ENCODE assay signal across 8 mouse cellular contexts in genomic region chr13:52254185-52254584, GRCm38 (mm10).
DNase-seq lines count a peak whose midpoint lies in the region; ATAC-seq and TF ChIP-seq lines count a peak whose summit lies in the region.

No protein-coding gene starts in this region.

- TF ChIP-seq CTCF in heart, postnatal 0 days (IDR thresholded peaks at IDR 0.05; ENCODE audit: low read depth): peak; percentile 66

- H3K4me2 ChIP-seq in heart, postnatal 0 days (ENCODE audit: low read depth, low read length): no peak overlapping the region
- no peak overlapping the region for H3K4me2 ChIP-seq in forebrain, embryonic 15.5 days (replicated peaks)

- intact Hi-C loops in left cerebral cortex, postnatal 10 days (cut with DNase I): loop anchor here (2.0 kb wide), 2 partner anchors 277 to 375 kb away; partner anchors contain the start of gene Diras2

- no peak for ATAC-seq in heart, postnatal 0 days (ENCODE audit: insufficient read depth, low read depth)
- ATAC-seq in forebrain, embryonic 15.5 days (replicated peaks): peak; percentile 43; the same call in 1 of the 2 replicates

- no peaks in the 10 kb centered on the region for H3K27me3 ChIP-seq in heart, postnatal 0 days (ENCODE audit: control insufficient read depth, insufficient read depth, low read length)
- H3K27me3 ChIP-seq in forebrain, embryonic 15.5 days: no peaks in the 10 kb centered on the region

- H3K9me3 ChIP-seq in heart, postnatal 0 days (replicated peaks; ENCODE audit: control insufficient read depth, low read length): no peaks in the 10 kb centered on the region
- H3K9me3 ChIP-seq in forebrain, embryonic 15.5 days: no peaks in the 10 kb centered on the region

- no peak for TF ChIP-seq EP300 in heart, postnatal 0 days (IDR thresholded peaks at IDR 0.05; ENCODE audit: low read depth)

- no peak overlapping the region for H3K4me3 ChIP-seq in heart, postnatal 0 days (ENCODE audit: low read depth, low read length)
- no peak overlapping the region for H3K4me3 ChIP-seq in forebrain, embryonic 15.5 days

- no peak overlapping the region for H3K27ac ChIP-seq in heart, postnatal 0 days (ENCODE audit: low read depth)
- H3K27ac ChIP-seq in forebrain, embryonic 15.5 days (replicated peaks): no peak overlapping the region

- DNase-seq in heart, postnatal 0 days (ENCODE audit: low spot score): peak; percentile 77
- DNase-seq in heart, adult 11 months: no peak
- peak; percentile 47 to 56 for DNase-seq in B cell, adult 2 months
- DNase-seq in brain, embryonic 18.5 days (ENCODE audit: low read depth, low spot score): peak; percentile 64
- peak; percentile 44 to 63 for DNase-seq in left cerebral cortex, postnatal 10 days (ENCODE audit: extremely low spot score in 1 of 2, low spot score in 2 of 2)
- DNase-seq in naive thymus-derived CD4-positive, alpha-beta T cell, adult 2 months (ENCODE audit: low read depth): peak; percentile 67
- no peak for DNase-seq in urinary bladder, postnatal 36 days (ENCODE audit: low spot score in 2 of 2)

- H3K4me1 ChIP-seq in heart, postnatal 0 days (ENCODE audit: control insufficient read depth, insufficient read depth): no peaks in the 10 kb centered on the region
- no peaks in the 10 kb centered on the region for H3K4me1 ChIP-seq in forebrain, embryonic 15.5 days

- H3K9ac ChIP-seq in heart, postnatal 0 days (replicated peaks; ENCODE audit: low read depth, low read length): no peak overlapping the region
- no peak overlapping the region for H3K9ac ChIP-seq in forebrain, embryonic 15.5 days (replicated peaks)

- WGBS in heart, postnatal 0 days: 9% methylated on average over 9 of the region's 9 CpGs
- WGBS in forebrain, embryonic 15.5 days: 9% methylated on average over 9 of the region's 9 CpGs

- H3K36me3 ChIP-seq in heart, postnatal 0 days (replicated peaks; ENCODE audit: control insufficient read depth, insufficient read depth, low read length): no peaks in the 10 kb centered on the region
- H3K36me3 ChIP-seq in forebrain, embryonic 15.5 days: no peaks in the 10 kb centered on the region

Comparison
In these comparisons a context has a peak if more than half of its experiments do, and no peak if none do; other contexts are left out.
1. DNase-seq: peak in heart, postnatal 0 days (single experiment), B cell, adult 2 months (2 of 2), brain, embryonic 18.5 days (single experiment), left cerebral cortex, postnatal 10 days (2 of 2) and naive thymus-derived CD4-positive, alpha-beta T cell, adult 2 months (single experiment); none in heart, adult 11 months (single experiment) and urinary bladder, postnatal 36 days (0 of 2).